8 mouse cellular contexts compared by ENCODE assay signal in the genomic region with DNA sequence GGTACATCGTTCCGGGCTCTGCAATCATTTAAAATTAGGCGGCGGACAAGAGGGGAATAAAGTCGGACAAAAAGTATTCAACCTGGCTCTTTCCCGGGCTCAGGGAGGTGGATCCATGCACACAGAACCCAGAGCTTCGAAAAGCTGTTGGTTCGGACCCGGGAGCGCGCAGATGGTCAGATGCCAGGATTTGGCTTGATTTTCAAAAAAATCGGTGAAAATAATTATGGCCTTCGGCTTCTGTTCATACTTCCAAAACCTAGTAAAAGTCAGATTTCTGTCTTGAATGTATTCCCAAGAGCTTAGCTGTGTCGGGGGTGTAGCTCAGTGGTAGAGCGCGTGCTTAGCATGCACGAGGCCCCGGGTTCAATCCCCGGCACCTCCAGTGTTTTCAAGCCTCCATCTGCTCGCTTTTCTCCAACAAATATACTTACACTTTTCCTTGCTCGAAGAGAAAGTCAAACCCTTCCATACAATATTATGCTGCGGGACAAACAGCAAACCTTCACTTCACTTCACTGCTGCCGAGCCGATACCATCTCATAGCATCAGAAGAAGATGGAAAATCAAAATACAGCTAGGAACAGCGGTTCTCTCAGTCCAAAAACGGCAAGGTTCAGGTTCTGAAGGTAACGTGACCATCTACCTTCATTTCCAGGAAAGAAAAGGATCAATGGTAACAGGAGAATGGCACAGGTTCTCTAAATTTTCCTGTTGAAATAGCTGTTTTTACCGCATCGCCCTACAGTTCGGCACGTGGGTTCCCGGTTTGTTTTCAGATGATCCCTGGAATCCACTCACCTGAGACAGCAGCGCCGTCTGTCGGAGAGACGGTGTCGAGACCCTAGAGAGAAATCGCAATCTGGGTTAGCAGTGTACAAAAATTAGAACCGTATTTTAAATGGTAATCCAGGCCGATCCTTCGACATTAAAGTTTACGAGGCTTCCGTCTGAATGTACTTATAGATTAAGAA. TPM values are rescaled to one million over a fixed set of nuclear protein-coding genes. Genes with fewer than 3 reads are reported as not detected.
DNase-seq lines count a peak whose midpoint lies in the region; ATAC-seq and TF ChIP-seq lines count a peak whose summit lies in the region.

No protein-coding gene starts in this region.

- H3K9ac ChIP-seq in forebrain, embryonic 12.5 days: peak overlapping the region; percentile 30
- H3K9ac ChIP-seq in heart, postnatal 0 days (replicated peaks; ENCODE audit: low read depth, low read length): no peak overlapping the region
- H3K9ac ChIP-seq in liver, embryonic 15.5 days: peak overlapping the region; percentile 49; the same call in 1 of the 2 replicates
- peak overlapping the region; percentile 35; the same call in 1 of the 2 replicates for H3K9ac ChIP-seq in neural tube, embryonic 11.5 days (ENCODE audit: low read length)
- peak overlapping the region; percentile 61 for H3K9ac ChIP-seq in stomach, embryonic 16.5 days (ENCODE audit: low read length)

- H3K9me3 ChIP-seq in E14TG2a.4 (ENCODE audit: low read length): peaks cover 19% of the 10 kb centered on the region
- no peaks in the 10 kb centered on the region for H3K9me3 ChIP-seq in forebrain, embryonic 12.5 days
- 0 out of 2 replicates have a peak, but pooled peaks cover 7% of the 10 kb centered on the region for H3K9me3 ChIP-seq in heart, postnatal 0 days (replicated peaks; ENCODE audit: control insufficient read depth, low read length)
- peaks cover 8% of the 10 kb centered on the region; the same call in 1 of the 2 replicates for H3K9me3 ChIP-seq in liver, embryonic 15.5 days (replicated peaks)
- no peaks in the 10 kb centered on the region for H3K9me3 ChIP-seq in neural tube, embryonic 11.5 days (ENCODE audit: control insufficient read depth, low read length)
- H3K9me3 ChIP-seq in stomach, embryonic 16.5 days (replicated peaks; ENCODE audit: control insufficient read depth, low read length): no peaks in the 10 kb centered on the region; the same call in 1 of the 2 replicates

- TF ChIP-seq EP300 in heart, postnatal 0 days (IDR thresholded peaks at IDR 0.05; ENCODE audit: low read depth): no peak

- H3K4me3 ChIP-seq in E14TG2a.4 (replicated peaks; ENCODE audit: low read length): peak overlapping the region; percentile 84
- H3K4me3 ChIP-seq in forebrain, embryonic 12.5 days (replicated peaks): peak overlapping the region; percentile 47
- H3K4me3 ChIP-seq in heart, postnatal 0 days (ENCODE audit: low read depth, low read length): peak overlapping the region; percentile 54
- peak overlapping the region; percentile 63 for H3K4me3 ChIP-seq in liver, embryonic 15.5 days (replicated peaks)
- peak overlapping the region; percentile 49 for H3K4me3 ChIP-seq in neural tube, embryonic 11.5 days (ENCODE audit: low read depth, low read length)
- H3K4me3 ChIP-seq in stomach, embryonic 16.5 days (replicated peaks; ENCODE audit: low read length): peak overlapping the region; percentile 59

- H3K27me3 ChIP-seq in E14TG2a.4 (ENCODE audit: insufficient read depth, low read length): peaks cover 3% of the 10 kb centered on the region; the same call in 1 of the 2 replicates
- H3K27me3 ChIP-seq in forebrain, embryonic 12.5 days: peaks cover 5% of the 10 kb centered on the region; the same call in 1 of the 2 replicates
- no peaks in the 10 kb centered on the region for H3K27me3 ChIP-seq in heart, postnatal 0 days (ENCODE audit: control insufficient read depth, insufficient read depth, low read length)
- no peaks in the 10 kb centered on the region for H3K27me3 ChIP-seq in liver, embryonic 15.5 days
- no peaks in the 10 kb centered on the region for H3K27me3 ChIP-seq in neural tube, embryonic 11.5 days (ENCODE audit: control insufficient read depth, insufficient read depth, low read length)
- H3K27me3 ChIP-seq in stomach, embryonic 16.5 days (ENCODE audit: control insufficient read depth, insufficient read depth, low read length): no peaks in the 10 kb centered on the region

- peak; percentile 98 for TF ChIP-seq CTCF in E14TG2a.4 (conservative IDR thresholded peaks at IDR 0.05; ENCODE audit: low read length)
- peak; percentile 60 for TF ChIP-seq CTCF in heart, postnatal 0 days (IDR thresholded peaks at IDR 0.05; ENCODE audit: low read depth)

- peak overlapping the region; percentile 63 for H3K4me2 ChIP-seq in forebrain, embryonic 12.5 days
- H3K4me2 ChIP-seq in heart, postnatal 0 days (ENCODE audit: low read depth, low read length): peak overlapping the region; percentile 83
- peak overlapping the region; percentile 81 for H3K4me2 ChIP-seq in liver, embryonic 15.5 days
- peak overlapping the region; percentile 57 for H3K4me2 ChIP-seq in neural tube, embryonic 11.5 days (ENCODE audit: low read depth)
- H3K4me2 ChIP-seq in stomach, embryonic 16.5 days (ENCODE audit: low read depth, low read length): peak overlapping the region; percentile 90

- H3K4me1 ChIP-seq in E14TG2a.4 (replicated peaks; ENCODE audit: low read depth, low read length): peaks cover 5% of the 10 kb centered on the region
- H3K4me1 ChIP-seq in forebrain, embryonic 12.5 days: no peaks in the 10 kb centered on the region
- no peaks in the 10 kb centered on the region for H3K4me1 ChIP-seq in heart, postnatal 0 days (ENCODE audit: control insufficient read depth, insufficient read depth)
- peaks cover 15% of the 10 kb centered on the region for H3K4me1 ChIP-seq in liver, embryonic 15.5 days (replicated peaks)
- H3K4me1 ChIP-seq in neural tube, embryonic 11.5 days (ENCODE audit: control insufficient read depth, insufficient read depth, low read length): no peaks in the 10 kb centered on the region
- no peaks in the 10 kb centered on the region for H3K4me1 ChIP-seq in stomach, embryonic 16.5 days (ENCODE audit: control insufficient read depth, insufficient read depth, low read length)

- H3K27ac ChIP-seq in forebrain, embryonic 12.5 days: peak overlapping the region; percentile 59; the same call in 1 of the 2 replicates
- no peak overlapping the region for H3K27ac ChIP-seq in heart, postnatal 0 days (ENCODE audit: low read depth)
- peak overlapping the region; percentile 38; the same call in 1 of the 2 replicates for H3K27ac ChIP-seq in liver, embryonic 15.5 days (replicated peaks)
- no peak overlapping the region for H3K27ac ChIP-seq in neural tube, embryonic 11.5 days (ENCODE audit: low read depth, low read length)
- H3K27ac ChIP-seq in stomach, embryonic 16.5 days (ENCODE audit: low read length): no peak overlapping the region

- WGBS in forebrain, embryonic 12.5 days: under 1% methylated on average over 43 of the region's 43 CpGs
- WGBS in heart, postnatal 0 days: under 1% methylated on average over 43 of the region's 43 CpGs
- under 1% methylated on average over 43 of the region's 43 CpGs for WGBS in liver, embryonic 15.5 days (ENCODE audit: insufficient replicate concordance)
- under 1% methylated on average over 43 of the region's 43 CpGs for WGBS in neural tube, embryonic 11.5 days
- WGBS in stomach, embryonic 16.5 days: under 1% methylated on average over 43 of the region's 43 CpGs

- no peaks in the 10 kb centered on the region for H3K36me3 ChIP-seq in E14TG2a.4 (ENCODE audit: insufficient read depth, low read length)
- no peaks in the 10 kb centered on the region for H3K36me3 ChIP-seq in forebrain, embryonic 12.5 days (replicated peaks)
- no peaks in the 10 kb centered on the region for H3K36me3 ChIP-seq in heart, postnatal 0 days (replicated peaks; ENCODE audit: control insufficient read depth, insufficient read depth, low read length)
- no peaks in the 10 kb centered on the region for H3K36me3 ChIP-seq in liver, embryonic 15.5 days (replicated peaks)
- H3K36me3 ChIP-seq in neural tube, embryonic 11.5 days (ENCODE audit: control insufficient read depth, insufficient read depth, low read length): no peaks in the 10 kb centered on the region
- no peaks in the 10 kb centered on the region for H3K36me3 ChIP-seq in stomach, embryonic 16.5 days (ENCODE audit: control insufficient read depth, insufficient read depth, low read length)

- peak; percentile 89 for DNase-seq in c-Kit-positive CD71-positive TER-119-positive erythroid progenitor cells, embryonic 14.5 days (ENCODE audit: low spot score)
- peak; percentile 11 for DNase-seq in heart, postnatal 0 days (ENCODE audit: low spot score)
- peak; percentile 78 to 90 for DNase-seq in kidney, postnatal 36 days
- DNase-seq in neural tube, embryonic 11.5 days (ENCODE audit: low spot score): peak; percentile 84

- peak; percentile 95 for ATAC-seq in forebrain, embryonic 12.5 days (ENCODE audit: low FRiP score)
- ATAC-seq in heart, postnatal 0 days (ENCODE audit: insufficient read depth, low read depth): peak; percentile 74; the same call in 1 of the 2 replicates
- peak; percentile 95 for ATAC-seq in liver, embryonic 15.5 days (ENCODE audit: insufficient read depth)
- ATAC-seq in neural tube, embryonic 11.5 days (ENCODE audit: insufficient read depth, low FRiP score, low TSS enrichment): peak; percentile 93
- ATAC-seq in stomach, embryonic 16.5 days (ENCODE audit: insufficient read depth, low FRiP score): peak; percentile 95

RNA-seq across cellular contexts. Expression of a gene that starts 54.8 kb away (rescaled TPM):
- 132 and 153 TPM in 2 replicates for polyA plus RNA-seq in forebrain, embryonic 12.5 days (2016; fragmentation: Nextera tagmentation; extraction: Ambion mirVana)
- 54.7 and 58.2 TPM in 2 replicates for total RNA-seq in heart, postnatal 0 days (2014; rRNA removed; ENCODE audit: low replicate concordance)
- 33.0 and 35.3 TPM in 2 replicates for polyA plus RNA-seq in heart, postnatal 0 days (2015; fragmentation: Nextera tagmentation; extraction: Ambion mirVana)
- polyA plus RNA-seq in liver, embryonic 15.5 days (2015; fragmentation: Nextera tagmentation; extraction: Ambion mirVana): 59.3 and 65.7 TPM in 2 replicates
- polyA plus RNA-seq in neural tube, embryonic 11.5 days (2014; fragmentation: Nextera tagmentation; extraction: Ambion mirVana): 150 and 160 TPM in 2 replicates
- 84.2 and 84.3 TPM in 2 replicates for polyA plus RNA-seq in stomach, embryonic 16.5 days (2015; fragmentation: Nextera tagmentation; extraction: Ambion mirVana)

RNA-seq across cellular contexts. Expression of a gene that starts 58.5 kb away (rescaled TPM):
- not detected in 2 replicates for polyA plus RNA-seq in forebrain, embryonic 12.5 days (2016; fragmentation: Nextera tagmentation; extraction: Ambion mirVana)
- total RNA-seq in heart, postnatal 0 days (2014; rRNA removed; ENCODE audit: low replicate concordance): not detected in 2 replicates
- polyA plus RNA-seq in heart, postnatal 0 days (2015; fragmentation: Nextera tagmentation; extraction: Ambion mirVana): not detected in 2 replicates
- polyA plus RNA-seq in liver, embryonic 15.5 days (2015; fragmentation: Nextera tagmentation; extraction: Ambion mirVana): not detected in 2 replicates
- polyA plus RNA-seq in neural tube, embryonic 11.5 days (2014; fragmentation: Nextera tagmentation; extraction: Ambion mirVana): not detected in 2 replicates
- not detected in 2 replicates for polyA plus RNA-seq in stomach, embryonic 16.5 days (2015; fragmentation: Nextera tagmentation; extraction: Ambion mirVana)

Comparison
In these comparisons a context has a peak if more than half of its experiments do, and no peak if none do; other contexts are left out.
1. DNase-seq: peak in every context shown above with its lines; median percentile 89 in c-Kit-positive CD71-positive TER-119-positive erythroid progenitor cells, embryonic 14.5 days; 84 in kidney, postnatal 36 days; 84 in neural tube, embryonic 11.5 days; 11 in heart, postnatal 0 days.
2. H3K27ac ChIP-seq: peak in forebrain, embryonic 12.5 days (single experiment) and liver, embryonic 15.5 days (single experiment); none in heart, postnatal 0 days (single experiment), neural tube, embryonic 11.5 days (single experiment) and stomach, embryonic 16.5 days (single experiment).
3. Peak in every context shown above with its lines, with median percentiles within 50 percentile points of each other: H3K4me3 ChIP-seq, ATAC-seq and H3K4me2 ChIP-seq.